Mouse (Mus musculus) right cerebral cortex, postnatal 4 days (tissue): ENCODE data around the gene Afm.

Experiments
- DNase-seq: peaks from one replicate; pipeline ENCODE4 v3.0.0-alpha.2; 2022

Afm gene

DNA sequence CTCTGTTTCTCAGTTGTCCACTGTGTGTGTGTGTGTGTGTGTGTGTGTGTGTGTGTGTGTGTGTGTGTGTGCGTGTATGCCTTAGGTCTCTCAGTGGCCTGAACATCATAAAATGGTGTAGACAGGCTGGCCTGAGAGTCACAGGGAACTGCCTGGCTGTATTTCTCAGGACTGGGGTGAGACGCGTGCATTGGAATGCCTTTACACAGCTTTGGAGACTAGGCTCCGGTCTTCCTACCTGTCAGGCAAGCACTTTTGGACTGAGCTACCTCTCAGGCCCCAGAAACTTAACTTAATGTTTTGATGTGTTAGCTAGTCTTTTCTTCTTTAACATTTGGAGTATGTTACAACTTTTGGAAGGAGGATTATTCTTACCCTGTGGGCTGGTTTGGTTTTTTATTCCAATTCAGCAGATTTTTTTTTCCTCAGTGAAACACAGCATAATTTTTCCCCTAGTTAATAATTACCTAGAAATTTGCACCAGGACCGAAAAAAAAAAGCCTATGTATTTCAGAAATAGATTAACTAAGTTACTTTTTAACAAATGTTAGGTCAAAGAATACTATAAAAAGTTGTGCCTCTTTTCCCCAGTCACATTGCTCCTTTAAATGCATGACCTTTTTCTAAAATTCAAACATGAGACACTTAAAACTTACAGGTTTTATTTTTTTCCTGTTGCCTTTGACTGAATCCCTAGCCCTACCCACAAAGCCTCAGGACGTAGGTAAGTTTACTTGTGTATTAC, at the start of gene Afm:
Gene Afm (plus strand): TSS at position 577 of the 745 bp plus-strand sequence.
- DNase-seq, result no peak

- DNase-seq, result no peak
Measured at GRCm38 (mm10) chr5:90470836-90471235, 47.9 kb upstream of the Afm start.

- no peak for DNase-seq
Measured at GRCm38 (mm10) chr5:90473902-90474301, 44.8 kb upstream of the Afm start.

DNA sequence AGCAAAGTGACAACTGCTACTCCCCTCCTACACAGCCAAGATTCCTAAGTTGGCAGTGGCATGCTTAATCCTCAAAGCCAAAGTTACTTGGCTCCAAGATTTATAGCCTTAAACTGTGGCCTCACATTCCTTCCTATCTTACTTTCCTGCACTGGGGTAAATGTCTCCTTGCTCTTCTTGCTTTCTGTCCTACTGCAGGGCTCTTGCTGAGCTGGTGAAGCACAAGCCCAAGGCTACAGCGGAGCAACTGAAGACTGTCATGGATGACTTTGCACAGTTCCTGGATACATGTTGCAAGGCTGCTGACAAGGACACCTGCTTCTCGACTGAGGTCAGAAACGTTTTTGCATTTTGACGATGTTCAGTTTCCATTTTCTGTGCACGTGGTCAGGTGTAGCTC, 44.4 kb upstream of the Afm start:
- no peak for DNase-seq

DNA sequence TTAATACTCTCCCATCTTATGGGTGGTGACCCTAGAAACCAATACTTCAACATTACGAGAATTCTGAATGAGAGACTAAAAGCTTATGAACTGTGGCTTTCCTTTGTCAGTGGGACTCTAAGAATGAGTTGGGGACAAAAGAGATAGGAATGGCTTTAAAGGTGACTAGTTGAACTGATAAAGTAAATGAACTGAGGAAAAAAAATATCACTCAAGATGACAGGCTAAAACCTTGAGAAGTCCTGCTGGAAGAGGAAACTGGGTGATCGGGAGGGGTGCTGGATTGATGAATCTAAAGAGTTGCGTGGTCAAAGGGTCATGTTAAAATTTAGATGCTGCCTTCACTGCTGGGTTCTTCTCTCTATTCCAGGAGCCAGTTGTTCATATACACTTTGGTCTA, 42.0 kb upstream of the Afm start:
- no peak for DNase-seq

- no peak for DNase-seq
Measured at GRCm38 (mm10) chr5:90477308-90478140, 41.2 kb upstream of the Afm start.

- DNase-seq, result no peak
Measured at GRCm38 (mm10) chr5:90478886-90479285, 39.8 kb upstream of the Afm start.

DNA sequence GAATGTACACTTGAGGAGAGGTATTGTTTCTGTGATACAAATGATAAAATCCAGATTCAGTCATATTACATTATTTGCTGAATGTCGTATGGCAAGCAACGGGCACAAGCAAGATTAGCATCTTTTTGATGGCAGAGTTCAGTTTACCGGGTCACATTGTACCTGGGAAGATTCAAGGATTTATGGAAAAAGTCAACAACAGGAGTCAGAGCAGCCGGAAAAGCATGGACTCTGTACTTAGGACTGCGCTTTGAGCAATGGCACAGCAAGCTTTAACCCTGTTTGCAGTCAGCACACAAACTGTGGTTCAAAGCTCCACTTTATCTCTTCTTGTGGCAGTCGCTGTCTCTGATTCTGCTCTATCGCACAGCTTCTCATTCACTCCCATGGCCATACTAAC, 33.1 kb upstream of the Afm start:
- DNase-seq, result no peak

DNA sequence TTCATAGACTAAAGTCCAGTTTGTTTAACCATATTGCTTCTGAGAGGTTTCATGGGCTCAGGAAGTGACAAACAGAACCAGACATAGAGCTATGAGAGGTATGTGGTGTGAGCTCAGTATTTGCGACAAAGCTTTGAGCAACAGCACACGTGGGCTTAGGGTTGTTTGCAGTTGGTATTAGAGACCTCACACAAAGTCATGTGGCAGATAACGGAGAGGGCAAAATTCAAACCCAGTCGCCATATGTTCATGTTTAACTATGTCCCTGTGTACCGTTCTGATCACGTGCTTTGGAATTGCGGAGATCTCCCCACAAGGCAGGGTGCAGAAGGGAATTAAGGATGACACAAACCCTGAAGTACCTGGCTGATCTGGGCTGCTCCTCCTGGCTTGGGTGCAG, 30.4 kb upstream of the Afm start:
- DNase-seq, result no peak

DNA sequence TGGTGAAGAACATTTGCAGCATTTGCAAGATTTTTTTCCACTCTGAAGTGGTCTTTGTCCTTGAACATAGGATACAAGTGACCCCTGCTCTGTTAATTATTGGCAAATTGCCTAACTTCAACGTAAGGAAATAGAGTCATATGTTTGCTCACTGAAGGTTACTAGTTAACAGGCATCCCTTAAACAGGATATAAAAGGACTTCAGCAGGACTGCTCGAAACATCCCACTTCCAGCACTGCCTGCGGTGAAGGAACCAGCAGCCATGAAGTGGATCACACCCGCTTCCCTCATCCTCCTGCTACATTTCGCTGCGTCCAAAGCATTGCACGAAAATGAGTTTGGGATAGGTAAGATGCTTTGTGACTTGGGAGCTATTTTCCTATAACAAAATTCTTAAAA, 28.2 kb upstream of the Afm start, which contains the start of gene Afp:
Gene Afp (plus strand): TSS at position 220 of the 400 bp plus-strand sequence.
- no peak for DNase-seq

GRCm38 (mm10) chr5:90492440-90492839, 26.3 kb upstream of the Afm start:
- DNase-seq, result no peak

DNA sequence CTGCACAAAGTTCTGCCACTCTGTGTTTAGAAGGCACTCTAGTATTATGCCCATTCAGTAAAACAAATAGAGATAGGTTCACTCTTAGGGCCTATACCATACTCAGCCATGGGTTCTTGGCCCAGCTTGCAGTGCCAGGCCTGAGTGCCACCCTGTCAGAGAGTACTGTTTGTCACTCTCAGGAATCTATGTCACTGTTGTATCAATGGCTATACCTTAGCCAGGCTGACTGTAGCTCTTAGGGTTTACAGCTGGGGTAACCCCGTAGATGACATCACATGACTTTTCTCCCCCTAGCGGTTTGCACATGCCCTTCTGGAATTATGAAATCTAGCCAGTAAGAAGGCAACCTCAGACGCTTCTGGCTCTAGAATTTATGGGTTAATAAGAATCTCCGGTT, 24.4 kb upstream of the Afm start:
- DNase-seq, result no peak

GRCm38 (mm10) chr5:90499509-90499908, 19.2 kb upstream of the Afm start:
- no peak for DNase-seq

- peak; percentile 78 for DNase-seq
Measured at GRCm38 (mm10) chr5:90500714-90501113, 18.0 kb upstream of the Afm start.

- DNase-seq, result no peak
Measured at GRCm38 (mm10) chr5:90501752-90502151, 17.0 kb upstream of the Afm start.

GRCm38 (mm10) chr5:90504742-90505141, 14.0 kb upstream of the Afm start:
- DNase-seq, result no peak

DNA sequence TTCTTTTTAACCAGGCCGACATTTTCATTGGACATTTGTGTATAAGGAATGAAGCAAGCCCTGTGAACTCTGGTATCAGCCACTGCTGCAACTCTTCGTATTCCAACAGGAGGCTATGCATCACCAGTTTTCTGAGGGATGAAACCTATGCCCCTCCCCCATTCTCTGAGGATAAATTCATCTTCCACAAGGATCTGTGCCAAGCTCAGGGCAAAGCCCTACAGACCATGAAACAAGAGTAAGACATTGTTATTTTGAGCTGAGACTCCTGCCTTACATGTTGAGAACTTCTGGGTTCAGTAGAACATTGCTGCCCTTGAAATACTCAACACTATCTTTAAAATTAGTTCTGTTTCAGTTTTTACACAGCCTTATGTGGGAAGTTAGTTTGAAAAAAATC, 12.2 kb upstream of the Afm start:
- DNase-seq, result no peak

GRCm38 (mm10) chr5:90507411-90507949, 11.3 kb upstream of the Afm start:
- no peak for DNase-seq

DNA sequence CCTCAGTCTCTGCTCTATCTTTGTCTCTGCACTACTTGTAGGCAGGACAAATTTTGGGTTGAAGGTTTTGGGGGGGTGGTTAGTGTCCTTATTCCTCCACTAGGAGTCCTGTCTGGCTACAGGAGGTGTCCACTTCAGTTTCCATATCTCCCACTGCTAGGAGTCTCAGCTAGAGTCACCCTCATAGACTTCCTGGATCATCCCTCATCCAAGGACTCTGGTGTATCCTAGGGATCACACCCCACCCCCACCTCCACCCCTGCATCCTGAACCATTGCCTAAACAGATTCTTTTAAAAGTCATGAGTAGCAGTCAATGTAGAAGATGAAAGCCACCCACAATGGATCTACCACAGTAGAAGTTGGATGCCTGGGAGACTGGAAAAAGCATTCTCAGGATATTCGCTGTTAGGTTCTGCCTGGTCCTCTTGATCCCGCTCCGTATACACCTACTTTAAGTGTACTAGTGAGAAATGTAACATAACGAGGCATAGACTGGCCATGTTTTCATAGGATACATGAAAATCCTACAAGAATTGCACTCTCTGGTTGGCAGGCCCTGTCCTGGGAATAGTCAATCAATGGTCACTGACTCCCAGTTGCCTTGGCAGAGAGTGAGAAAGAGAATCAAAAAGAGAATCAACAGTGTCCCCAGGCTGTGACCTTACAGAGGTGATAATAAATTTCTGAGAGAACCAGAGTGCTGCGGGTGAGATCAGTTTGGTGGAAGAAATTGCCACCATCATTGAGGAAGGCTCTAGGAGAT, 8.7 kb upstream of the Afm start:
- no peak for DNase-seq

DNA sequence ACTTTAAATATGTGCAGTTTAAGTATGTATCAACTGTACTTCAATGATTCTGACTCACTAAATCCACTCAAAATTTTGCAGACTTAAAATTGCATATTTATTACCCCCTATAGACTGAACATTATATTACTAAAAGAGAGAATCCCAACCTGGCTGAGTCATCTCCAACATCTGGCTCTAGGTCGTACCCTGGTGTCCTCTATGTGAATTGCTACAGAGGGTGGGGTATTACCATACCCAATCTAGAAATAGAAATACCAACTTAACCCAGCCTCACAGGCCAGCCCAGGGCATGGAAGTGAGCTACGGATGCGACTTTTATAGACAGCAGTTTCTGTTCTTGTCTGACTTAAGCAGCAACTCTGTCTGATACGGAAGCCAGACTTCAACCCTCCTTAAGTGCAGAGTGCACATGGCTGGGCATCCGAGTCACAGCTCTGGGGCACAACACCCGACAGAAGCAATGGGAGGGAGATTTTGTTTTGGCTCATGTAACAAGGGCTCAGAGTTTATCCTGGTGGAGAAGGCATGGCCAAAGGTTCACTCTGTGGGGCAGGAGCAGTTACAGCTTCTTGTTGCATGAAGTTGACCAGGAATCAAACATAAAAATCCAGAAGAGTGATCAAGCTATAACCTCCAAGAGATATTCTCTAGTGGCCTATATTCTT, 6.3 kb upstream of the Afm start:
- no peak for DNase-seq

GRCm38 (mm10) chr5:90515561-90515960, 3.2 kb upstream of the Afm start:
- DNase-seq, result no peak

DNA sequence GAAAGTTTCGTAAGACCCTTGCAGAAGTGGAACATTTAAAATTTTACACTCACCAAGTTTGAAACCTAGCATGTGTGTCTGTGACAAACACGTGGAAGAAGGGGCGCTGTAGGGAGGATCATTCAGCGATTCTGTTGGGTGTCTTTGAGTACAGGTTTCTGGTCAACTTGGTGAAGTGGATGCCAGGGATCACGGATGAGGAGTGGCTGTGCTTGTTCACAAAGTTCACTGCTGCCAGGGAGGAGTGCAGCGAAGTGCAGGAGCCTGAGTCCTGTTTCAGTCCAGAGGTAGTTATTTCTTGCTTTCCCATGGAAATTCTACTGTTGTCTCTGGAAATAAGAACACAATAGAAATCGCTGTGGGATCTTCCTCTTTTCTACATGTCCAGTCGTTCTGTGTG, 32.5 kb downstream of the Afm start:
- DNase-seq, result no peak

GRCm38 (mm10) chr5:90556052-90556451, 37.3 kb downstream of the Afm start:
- DNase-seq, result no peak
